Mouse (Mus musculus) natural killer cell, adult 2 months (primary cell): ENCODE measurements at regions not wholly inside any gene's neighbourhood (a gene's known extent, or its start where the extent isn't known, plus 50 kb on each side); places are given as distances from the start of the nearest gene placed in this dataset.

Experiments
- DNase-seq, 2 experiments: peaks; one replicate each; pipeline ENCODE4 v3.0.0; 2022; ENCODE audit warnings: low spot score in 2 of 2

GRCm38 (mm10) chr9:60931290-60931689, 136.9 kb downstream of the Uaca start:
- DNase-seq: no peak

- no peak for DNase-seq
Observed at GRCm38 (mm10) chr9:60936937-60937336, 142.6 kb downstream of the Uaca start.

- DNase-seq: peak; percentile 56 to 74
Observed at GRCm38 (mm10) chr9:60939858-60940804, 145.8 kb downstream of the Uaca start.

GRCm38 (mm10) chr9:60947363-60947762, 153.0 kb downstream of the Uaca start:
- DNase-seq: no peak

GRCm38 (mm10) chr9:60948531-60949070, 154.3 kb downstream of the Uaca start:
- no peak for DNase-seq

- DNase-seq: no peak
Observed at GRCm38 (mm10) chr9:60950161-60950560, 155.8 kb downstream of the Uaca start.

- DNase-seq: no peak
Observed at GRCm38 (mm10) chr9:60951071-60951561, 156.8 kb downstream of the Uaca start.

GRCm38 (mm10) chr9:60957438-60957837, 163.1 kb downstream of the Uaca start:
- no peak for DNase-seq

- no peak for DNase-seq
Observed at GRCm38 (mm10) chr9:60959537-60959936, 165.2 kb downstream of the Uaca start.

- no peak for DNase-seq
Observed at GRCm38 (mm10) chr9:60962086-60962485, 167.7 kb downstream of the Uaca start.

GRCm38 (mm10) chr9:60965641-60966040, 171.3 kb downstream of the Uaca start:
- no peak for DNase-seq

- DNase-seq: no peak
Observed at GRCm38 (mm10) chr9:60968281-60969031, 174.1 kb downstream of the Uaca start.

- DNase-seq: no peak
Observed at GRCm38 (mm10) chr9:60972201-60972910, 178.0 kb downstream of the Uaca start.

GRCm38 (mm10) chr9:60974546-60974945, 180.2 kb downstream of the Uaca start:
- no peak for DNase-seq

GRCm38 (mm10) chr9:60982383-60983085, 188.2 kb downstream of the Uaca start:
- no peak for DNase-seq

- DNase-seq: no peak
Observed at GRCm38 (mm10) chr9:60983246-60983645, 188.9 kb downstream of the Uaca start.

GRCm38 (mm10) chr9:60988113-60988512, 193.8 kb downstream of the Uaca start:
- no peak for DNase-seq

- DNase-seq: no peak
Observed at GRCm38 (mm10) chr9:60989670-60990391, 195.5 kb downstream of the Uaca start.

GRCm38 (mm10) chr9:60991509-60991908, 197.2 kb downstream of the Uaca start:
- DNase-seq: peak; percentile 83 to 88

GRCm38 (mm10) chr9:60993661-60994060, 199.3 kb downstream of the Uaca start:
- no peak for DNase-seq
